Mouse (Mus musculus): Measurements from ENCODE around the gene Abca4. TPM values are rescaled to one million over a fixed set of nuclear protein-coding genes. Genes with fewer than 3 reads are reported as not detected.

The Abca4 gene
- polyA plus RNA-seq, 2 experiments = 1.0 to 2.2 TPM

Other genes starting within 250 kb of the Abca4 start
- 20.2 and 24.6 TPM in 2 replicates for gene Abcd3, start 229.1 kb upstream of the Abca4 start, polyA plus RNA-seq (2012; rRNA removed)
- 55.3 and 58.2 TPM in 2 replicates for gene Abcd3, start 229.1 kb upstream of the Abca4 start, polyA plus RNA-seq (2014; fragmentation: Nextera tagmentation; extraction: Ambion mirVana)
- 42.0 and 47.4 TPM in 2 replicates for gene Arhgap29, start 91.9 kb upstream of the Abca4 start, polyA plus RNA-seq (2012; rRNA removed)
- 65.0 and 66.9 TPM in 2 replicates for gene Arhgap29, start 91.9 kb upstream of the Abca4 start, polyA plus RNA-seq (2014; fragmentation: Nextera tagmentation; extraction: Ambion mirVana)
- 26.6 and 30.4 TPM in 2 replicates for gene Gclm, start 201.1 kb downstream of the Abca4 start, polyA plus RNA-seq (2012; rRNA removed)
- 58.4 TPM in 2 replicates for gene Gclm, start 201.1 kb downstream of the Abca4 start, polyA plus RNA-seq (2014; fragmentation: Nextera tagmentation; extraction: Ambion mirVana)
- 22.8 and 41.7 TPM in 2 replicates for gene Dnttip2, start 229.9 kb downstream of the Abca4 start, polyA plus RNA-seq (2012; rRNA removed)
- 62.4 and 66.3 TPM in 2 replicates for gene Dnttip2, start 229.9 kb downstream of the Abca4 start, polyA plus RNA-seq (2014; fragmentation: Nextera tagmentation; extraction: Ambion mirVana)
- 7.8 and 13.2 TPM in 2 replicates for gene Bcar3, start 249.7 kb downstream of the Abca4 start, polyA plus RNA-seq (2012; rRNA removed)
- gene Bcar3, start 249.7 kb downstream of the Abca4 start, polyA plus RNA-seq (2014; fragmentation: Nextera tagmentation; extraction: Ambion mirVana) = 7.9 TPM in 2 replicates

Data from limb, embryonic 14.5 days (tissue).